Mouse (Mus musculus) mature B cell (primary cell): ENCODE data around the gene Csnk1g2.
"Not testable (repeated sequence)": the region's sequence is repeated elsewhere in the genome, so short reads cannot be mapped to it uniquely, and the experiment has no call there.

Source experiments
- in situ Hi-C: fragments of 300-500 bp; cut with MboI; formaldehyde crosslinking; loops from 2 replicates; pipeline ENCODE4 v1.14.3; 2019

The Csnk1g2 gene

GRCm38 (mm10) chr10:80621940-80622660 is 538 bp upstream of the Csnk1g2 start:
- in situ Hi-C loops, result no loop called here

- in situ Hi-C loops, result no loop called here
Observed at GRCm38 (mm10) chr10:80623457-80624191, 986 bp downstream of the Csnk1g2 start.

- in situ Hi-C loops, result no loop called here
Observed at GRCm38 (mm10) chr10:80625764-80626163, 3.1 kb downstream of the Csnk1g2 start.

GRCm38 (mm10) chr10:80627685-80628084 is 5.0 kb downstream of the Csnk1g2 start:
- in situ Hi-C loops, result no loop called here

GRCm38 (mm10) chr10:80628925-80629324 is 6.3 kb downstream of the Csnk1g2 start:
- in situ Hi-C loops, result no loop called here

- in situ Hi-C loops, result no loop called here
Observed at GRCm38 (mm10) chr10:80635345-80635744, 12.7 kb downstream of the Csnk1g2 start.

GRCm38 (mm10) chr10:80646936-80647335 is 24.3 kb downstream of the Csnk1g2 start:
- in situ Hi-C loops, result no loop called here

GRCm38 (mm10) chr10:80649910-80650309 is 27.3 kb downstream of the Csnk1g2 start:
- in situ Hi-C loops, result not testable (repeated sequence)

GRCm38 (mm10) chr10:80650392-80650791 is 27.8 kb downstream of the Csnk1g2 start:
- in situ Hi-C loops, result no loop called here

- in situ Hi-C loops, result no loop called here
Observed at GRCm38 (mm10) chr10:80653156-80653720, 30.6 kb downstream of the Csnk1g2 start.

- in situ Hi-C loops, result loop anchor here (5.0 kb wide), 1 partner anchor 47 kb away; the partner anchor contains the start of genes Izumo4 and Mob3a
Observed at GRCm38 (mm10) chr10:80654866-80655265, 32.2 kb downstream of the Csnk1g2 start.

GRCm38 (mm10) chr10:80655406-80656129 is 32.9 kb downstream of the Csnk1g2 start:
- in situ Hi-C loops, result loop anchor here (5.0 kb wide), 1 partner anchor 47 kb away; the partner anchor contains the start of genes Izumo4 and Mob3a

- in situ Hi-C loops, result loop anchor here (5.0 kb wide), 1 partner anchor 46 kb away; the partner anchor contains the start of genes Izumo4 and Mob3a
Observed at GRCm38 (mm10) chr10:80656130-80656862, 33.7 kb downstream of the Csnk1g2 start.

GRCm38 (mm10) chr10:80656863-80657623 is 34.4 kb downstream of the Csnk1g2 start, which contains the start of gene Btbd2:
Gene Btbd2, minus strand, starts transcription at chr10:80657071.
- in situ Hi-C loops, result loop anchor here (5.0 kb wide), 1 partner anchor 45 kb away; the partner anchor contains the start of genes Izumo4 and Mob3a

GRCm38 (mm10) chr10:80658194-80658840 is 35.7 kb downstream of the Csnk1g2 start:
- in situ Hi-C loops, result loop anchor here (5.0 kb wide), 1 partner anchor 44 kb away; the partner anchor contains the start of genes Izumo4 and Mob3a

GRCm38 (mm10) chr10:80658841-80659202 is 36.2 kb downstream of the Csnk1g2 start:
- in situ Hi-C loops, result loop anchor here (5.0 kb wide), 1 partner anchor 43 kb away; the partner anchor contains the start of genes Izumo4 and Mob3a

- in situ Hi-C loops, result loop anchor here (5.0 kb wide), 1 partner anchor 43 kb away; the partner anchor contains the start of genes Izumo4 and Mob3a
Observed at GRCm38 (mm10) chr10:80659213-80659612, 36.6 kb downstream of the Csnk1g2 start.

GRCm38 (mm10) chr10:80661149-80661548 is 38.5 kb downstream of the Csnk1g2 start:
- in situ Hi-C loops, result no loop called here

GRCm38 (mm10) chr10:80663485-80664196 is 41.0 kb downstream of the Csnk1g2 start:
- in situ Hi-C loops, result no loop called here
